Mouse (Mus musculus) ovary, postnatal 10 days (tissue): ENCODE data around the gene Cdk12.
"Not testable (repeated sequence)": the region's sequence is repeated elsewhere in the genome, so short reads cannot be mapped to it uniquely, and the experiment has no call there.

Experiments
- DNase-seq: peaks from one replicate; pipeline ENCODE4 v3.0.0; 2022; ENCODE audit warnings: low spot score

Gene Cdk12

DNA sequence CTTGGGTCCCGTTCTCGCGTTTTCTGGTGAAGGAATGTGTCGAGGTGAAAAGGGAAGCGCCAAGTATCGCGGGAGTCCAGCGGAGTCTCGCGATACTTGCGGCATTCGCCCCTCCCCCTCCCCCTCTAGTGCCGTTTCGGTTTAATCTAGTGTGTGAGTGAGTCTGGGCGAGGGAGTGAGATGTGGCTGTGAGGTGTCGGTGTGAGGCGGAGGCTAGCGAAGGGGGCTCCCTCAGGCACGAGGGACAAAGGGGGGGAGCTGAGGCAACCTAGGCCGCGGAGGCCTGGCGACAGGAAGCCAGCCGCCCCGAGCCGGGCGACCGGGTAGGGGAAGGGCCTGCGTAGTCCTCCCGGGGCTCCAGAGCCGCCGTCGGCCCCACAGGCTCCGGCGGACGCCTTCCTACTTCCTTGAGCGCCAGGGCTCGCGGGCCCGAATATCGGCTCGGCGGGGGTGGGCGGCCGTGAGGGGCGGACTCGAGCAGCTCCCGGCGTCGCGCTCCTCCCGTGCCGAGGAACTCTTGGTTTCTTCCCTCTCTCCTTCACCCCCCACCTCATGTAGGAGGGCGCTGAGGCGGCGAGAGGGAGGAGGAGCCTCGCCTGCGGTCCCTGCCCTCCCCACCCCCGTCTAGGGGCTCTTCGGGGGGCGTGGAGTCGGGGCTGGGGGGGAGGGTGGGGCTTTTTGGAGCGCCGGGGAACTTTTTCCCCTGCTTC, at the start of gene Cdk12:
Gene Cdk12, plus strand, starts transcription at position 419 of the 710 bp plus-strand sequence.
- DNase-seq, result peak; percentile 84

DNA sequence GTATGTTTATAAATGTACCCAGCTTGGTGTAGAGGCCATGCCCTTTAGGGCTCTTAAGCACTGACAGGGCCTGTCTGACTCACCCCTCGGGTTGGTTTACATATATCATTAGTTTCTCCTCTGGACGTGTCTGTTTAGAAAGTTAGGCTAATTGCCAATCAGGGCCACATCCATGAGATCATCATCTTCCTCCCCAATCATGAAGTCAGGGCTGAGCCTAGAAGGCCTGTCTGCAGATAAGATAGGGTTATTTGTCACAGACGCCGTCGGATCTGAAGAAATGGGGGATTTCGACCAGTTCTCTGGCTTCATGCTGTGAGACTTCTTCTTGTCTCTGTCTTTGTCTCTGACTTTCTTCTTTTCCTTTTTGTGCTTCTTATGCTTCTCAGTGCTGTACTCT, 47.8 kb upstream of the Cdk12 start:
- DNase-seq, result no peak

DNA sequence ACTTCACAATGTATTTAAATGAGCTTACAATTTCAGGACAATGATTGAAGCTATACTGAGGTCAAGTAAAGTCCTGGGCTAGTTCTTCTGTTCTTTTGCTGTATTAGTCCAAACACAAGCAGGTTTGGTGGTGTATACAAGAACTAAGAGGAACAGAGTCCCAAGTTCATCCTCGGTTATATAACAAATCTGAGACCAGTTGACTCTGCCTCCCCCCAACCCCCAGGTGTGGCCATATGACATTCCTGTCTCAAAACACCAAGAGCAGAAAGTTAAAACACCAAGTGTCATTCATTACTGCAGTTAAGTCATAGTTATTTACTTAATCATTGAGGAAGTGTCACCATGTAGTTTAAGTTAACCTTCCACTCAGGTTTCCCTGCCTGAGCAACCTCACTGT, 34.5 kb upstream of the Cdk12 start:
- DNase-seq, result no peak

DNA sequence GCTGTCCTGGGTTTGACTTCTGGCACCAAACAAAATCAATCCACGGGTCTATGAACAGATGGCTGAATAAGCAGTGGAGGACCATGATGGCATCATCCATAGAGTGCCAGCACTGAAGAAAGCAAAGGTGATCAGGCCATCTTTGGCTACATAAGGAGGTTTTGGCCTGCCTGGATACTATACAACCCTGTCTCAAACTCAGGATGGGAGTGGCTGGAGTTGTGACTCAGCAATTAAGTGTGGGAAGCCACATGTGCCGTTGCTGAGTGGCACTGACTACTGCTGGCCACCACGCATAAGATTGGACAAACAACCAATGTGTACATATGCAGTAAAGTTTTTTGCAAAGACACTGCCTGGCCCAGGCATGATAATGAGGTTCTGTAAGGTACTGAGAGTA, 20.7 kb upstream of the Cdk12 start:
- DNase-seq, result not testable (repeated sequence)

DNA sequence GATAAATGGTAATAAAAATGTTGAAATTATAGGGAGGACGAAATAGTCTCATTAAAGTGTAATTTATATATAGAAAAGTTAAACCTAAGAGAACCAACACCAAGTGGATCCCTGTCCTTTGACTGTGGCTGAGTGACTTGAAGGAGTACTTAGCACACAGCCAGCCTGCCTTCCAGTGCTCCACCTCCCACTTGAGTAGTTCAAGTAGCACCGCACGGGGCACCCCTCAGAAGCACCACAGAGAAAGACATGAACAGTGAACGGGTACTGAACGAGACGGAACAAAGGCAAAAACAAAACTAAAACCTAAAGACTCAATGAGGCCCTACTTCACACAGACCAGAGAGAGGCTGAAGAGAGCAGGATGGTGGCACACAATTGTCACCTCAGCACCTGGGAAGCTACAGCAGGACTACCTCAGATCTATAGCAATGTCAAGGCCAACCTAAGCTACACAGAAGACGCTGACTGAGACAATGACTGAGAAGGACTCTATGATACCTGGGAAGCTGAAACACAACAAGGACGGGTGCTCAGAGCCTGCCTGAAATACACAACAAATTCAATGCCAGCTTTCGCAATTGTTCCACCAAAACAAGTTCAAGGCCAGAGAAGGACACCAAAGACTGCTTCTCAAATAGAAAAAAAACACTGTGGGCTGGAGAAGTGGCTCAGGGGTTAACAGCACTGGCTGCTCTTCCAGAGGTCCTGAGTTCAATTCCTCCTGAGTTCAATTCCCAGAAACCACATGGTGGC, 15.0 kb upstream of the Cdk12 start:
- no peak for DNase-seq

DNA sequence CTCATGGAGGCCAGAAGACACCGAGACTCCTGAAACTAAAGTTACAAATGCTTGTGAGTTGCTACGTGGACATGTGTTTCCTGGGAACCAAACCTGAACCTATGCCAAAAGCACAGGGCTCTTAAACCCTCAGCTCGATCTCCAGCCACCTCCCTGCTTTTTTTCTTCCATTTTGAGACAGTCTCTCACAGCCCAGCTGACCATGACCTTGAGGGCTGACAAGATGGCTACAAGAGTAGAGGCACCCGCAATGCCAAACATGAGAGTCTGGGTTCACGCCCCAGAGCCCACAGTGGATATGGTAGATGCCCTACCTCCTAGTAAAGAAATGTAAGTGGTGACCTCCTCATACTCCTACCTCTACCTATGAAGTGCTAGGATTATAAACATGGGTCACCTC, 12.0 kb upstream of the Cdk12 start:
- DNase-seq, result no peak

DNA sequence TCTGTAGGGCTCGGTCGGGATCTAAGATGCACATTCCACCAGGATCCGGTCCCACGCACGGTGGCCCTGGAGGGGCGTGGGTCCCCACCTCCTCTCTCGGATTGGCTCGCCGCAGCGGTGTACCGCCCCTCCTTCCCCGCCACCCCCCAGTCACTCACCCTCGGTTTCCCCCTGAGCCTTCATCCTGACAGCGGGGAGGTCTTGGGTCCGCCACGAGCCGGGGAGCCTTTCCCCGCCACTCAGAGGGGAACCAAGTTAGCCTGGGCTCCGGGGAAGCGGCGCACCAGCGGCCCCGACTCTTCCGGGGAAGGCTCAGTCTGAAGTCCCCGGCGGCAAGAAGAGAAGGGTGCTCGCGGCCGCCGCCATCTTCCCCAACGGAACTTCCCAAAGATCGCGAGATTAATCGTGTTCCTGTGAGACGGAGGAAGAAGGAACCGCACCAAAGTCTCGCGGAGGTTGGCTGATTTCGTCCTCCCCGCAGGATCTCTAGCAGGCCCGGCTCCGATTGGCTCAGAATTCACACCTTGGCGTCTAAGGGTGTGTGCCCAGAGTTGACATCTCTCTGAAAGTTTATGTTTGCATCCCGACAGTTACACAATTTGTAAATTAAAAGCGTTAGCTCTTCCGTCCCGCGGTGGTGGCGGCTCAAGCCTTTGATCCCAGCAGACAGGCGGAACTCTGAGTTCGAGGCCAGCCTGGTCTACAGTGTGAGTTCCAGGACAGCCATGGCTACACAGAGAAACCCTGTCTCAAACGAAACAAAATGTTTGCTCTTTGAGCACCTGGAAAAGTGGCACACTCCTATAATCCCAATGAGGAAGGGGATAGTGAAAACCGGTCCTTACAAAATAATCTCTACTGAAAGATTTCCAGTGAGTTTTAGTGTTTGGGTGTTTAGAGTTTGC, 9.7 kb upstream of the Cdk12 start, which contains the start of gene Med1:
Gene Med1, minus strand, starts transcription at position 393 of the 905 bp plus-strand sequence.
- DNase-seq, result peak; percentile 64

DNA sequence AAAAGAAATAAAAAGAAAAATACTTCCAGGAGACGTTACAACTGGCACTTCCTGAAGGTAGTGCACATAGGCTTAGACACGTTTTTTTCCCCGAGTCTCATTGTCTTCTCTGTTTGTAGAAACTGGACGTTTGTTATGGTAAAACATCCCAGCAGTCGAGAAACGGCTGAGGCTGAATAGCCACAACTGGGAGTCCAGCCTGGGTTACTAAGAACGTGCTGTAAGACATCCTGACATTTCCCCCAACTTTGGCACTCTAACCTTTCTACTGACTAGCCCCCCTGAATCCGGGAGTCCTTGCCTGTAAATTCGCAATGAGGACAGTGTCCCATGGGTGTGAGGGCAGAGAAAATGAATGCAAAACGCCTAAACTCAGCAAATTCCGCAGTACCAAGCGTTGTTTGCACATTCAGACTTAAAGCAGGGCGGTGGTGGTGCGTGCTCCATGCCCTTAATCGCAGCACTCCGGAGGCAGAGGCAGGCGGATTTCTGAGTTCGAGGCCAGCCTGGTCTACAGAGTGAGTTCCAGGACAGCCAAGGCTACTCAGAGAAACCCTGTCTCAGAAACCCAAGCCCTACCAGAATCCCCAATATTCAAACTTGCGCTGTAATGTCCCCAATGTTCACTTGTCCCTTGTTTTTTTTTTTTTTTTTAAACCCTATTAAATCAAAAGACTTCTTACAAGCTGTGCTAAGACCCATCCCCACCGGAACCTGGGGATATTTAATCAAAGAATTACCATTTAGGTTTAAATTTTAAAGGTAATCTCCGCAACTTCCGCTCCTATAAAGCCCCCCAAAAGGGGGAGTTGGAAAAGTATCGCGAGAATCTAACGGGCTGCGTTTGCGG, 843 bp upstream of the Cdk12 start:
- DNase-seq, result peak; percentile 14

DNA sequence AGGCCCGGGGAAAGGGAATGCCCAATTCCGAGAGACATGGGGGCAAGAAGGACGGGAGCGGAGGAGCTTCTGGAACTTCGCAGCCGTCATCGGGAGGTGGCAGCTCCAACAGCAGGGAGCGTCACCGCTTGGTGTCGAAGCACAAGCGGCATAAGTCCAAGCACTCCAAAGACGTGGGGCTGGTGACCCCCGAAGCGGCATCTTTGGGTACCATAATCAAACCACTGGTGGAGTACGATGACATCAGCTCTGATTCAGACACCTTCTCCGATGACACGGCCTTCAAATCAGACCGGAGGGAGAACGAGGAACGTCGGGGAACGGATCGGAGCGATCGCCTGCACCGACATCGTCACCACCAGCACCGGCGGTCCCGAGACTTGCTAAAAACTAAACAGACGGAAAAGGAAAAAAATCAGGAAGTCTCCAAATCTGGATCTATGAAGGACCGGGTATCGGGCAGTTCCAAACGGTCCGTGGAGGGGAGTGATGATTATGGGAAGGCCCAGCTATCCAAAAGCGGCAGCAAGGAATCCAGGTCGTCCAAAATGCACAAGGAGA, 572 bp downstream of the Cdk12 start:
- DNase-seq, result no peak

DNA sequence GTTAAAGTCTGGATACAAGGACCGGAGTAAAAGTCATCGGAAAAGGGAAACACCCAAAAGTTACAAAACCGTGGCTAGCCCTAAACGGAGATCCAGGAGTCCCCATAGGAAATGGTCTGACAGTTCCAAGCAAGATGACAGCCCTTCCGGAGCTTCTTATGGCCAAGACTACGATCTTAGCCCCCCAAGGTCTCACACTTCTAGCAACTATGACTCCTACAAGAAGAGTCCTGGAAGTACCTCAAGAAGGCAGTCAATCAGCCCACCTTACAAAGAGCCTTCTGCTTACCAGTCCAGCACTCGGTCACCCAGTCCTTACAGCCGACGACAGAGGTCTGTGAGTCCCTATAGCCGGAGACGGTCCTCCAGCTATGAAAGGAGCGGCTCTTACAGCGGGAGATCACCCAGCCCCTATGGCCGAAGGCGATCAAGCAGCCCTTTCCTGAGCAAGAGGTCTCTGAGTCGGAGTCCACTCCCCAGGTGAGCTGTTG, 1.1 kb downstream of the Cdk12 start:
- peak; percentile 4 for DNase-seq

DNA sequence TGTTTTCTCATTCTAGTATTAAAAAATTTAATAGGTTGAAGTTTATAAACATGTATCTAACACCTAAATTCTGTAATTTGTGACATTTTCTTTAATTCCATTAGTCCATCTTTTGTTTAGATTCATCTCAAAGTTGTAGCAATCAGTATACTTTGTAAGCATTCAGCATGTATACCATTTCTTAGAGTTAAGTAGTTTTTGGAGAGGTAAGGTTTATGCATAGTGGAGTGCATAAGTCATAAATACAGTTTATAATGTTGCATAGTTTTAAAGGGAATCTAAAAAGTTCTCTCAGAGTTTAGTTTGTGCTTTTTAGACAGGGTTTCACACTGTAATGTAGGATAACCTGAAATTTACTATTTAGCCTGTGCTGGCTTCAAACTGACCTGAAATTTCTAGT, 2.6 kb downstream of the Cdk12 start:
- DNase-seq, result no peak

DNA sequence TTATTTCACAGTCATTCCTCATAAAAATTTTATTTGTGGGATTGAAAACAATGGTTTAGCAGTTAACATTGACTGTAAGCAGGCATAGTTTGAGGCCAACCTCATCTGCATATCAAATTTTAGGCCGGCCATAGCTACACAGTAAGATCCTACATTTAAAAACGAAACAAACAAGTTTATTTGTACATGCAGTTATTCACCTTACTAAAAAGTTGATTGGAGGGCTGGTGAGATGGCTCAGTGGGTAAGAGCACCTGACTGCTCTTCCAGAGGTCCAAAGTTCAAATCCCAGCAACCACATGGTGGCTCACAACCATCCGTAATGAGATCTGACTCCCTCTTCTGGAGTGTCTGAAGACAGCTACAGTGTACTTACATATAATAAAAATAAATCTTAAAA, 3.4 kb downstream of the Cdk12 start:
- DNase-seq, result not testable (repeated sequence)

DNA sequence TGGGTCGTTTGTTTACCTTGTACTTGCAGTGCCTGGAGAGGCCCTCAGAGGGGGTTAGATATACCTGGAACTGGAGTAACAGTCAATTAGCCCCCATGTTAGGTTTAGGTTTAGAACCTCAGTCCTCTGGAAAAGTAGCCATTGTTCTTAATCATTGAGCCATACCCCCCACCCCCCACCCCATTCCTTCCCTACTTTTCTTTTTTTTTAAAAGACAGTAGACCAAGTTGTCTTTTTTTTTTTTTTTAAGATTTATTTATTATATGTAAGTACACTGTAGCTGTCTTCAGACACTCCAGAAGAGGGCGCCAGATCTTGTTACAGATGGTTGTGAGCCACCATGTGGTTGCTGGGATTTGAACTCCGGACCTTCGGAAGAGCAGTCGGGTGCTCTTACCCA, 6.8 kb downstream of the Cdk12 start:
- DNase-seq, result not testable (repeated sequence)

DNA sequence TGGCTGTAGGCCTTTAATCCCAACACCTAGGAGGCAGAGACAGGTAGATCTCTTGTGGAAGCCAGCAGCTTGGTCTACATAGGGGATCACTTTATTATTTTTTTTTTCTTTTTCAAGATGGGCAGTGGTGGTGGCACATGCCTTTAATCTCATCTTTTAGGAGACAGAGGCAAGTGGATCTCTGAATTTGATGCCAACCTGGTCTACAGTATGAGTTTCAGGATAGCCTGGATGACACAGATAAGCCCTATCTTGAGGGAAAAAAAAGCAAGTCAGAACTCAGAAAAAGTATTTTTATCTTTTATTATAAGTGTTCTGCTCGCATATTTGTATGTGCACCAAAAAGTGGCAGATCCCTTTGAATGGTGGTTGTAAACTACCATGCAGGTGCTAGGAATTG, 10.5 kb downstream of the Cdk12 start:
- no peak for DNase-seq

DNA sequence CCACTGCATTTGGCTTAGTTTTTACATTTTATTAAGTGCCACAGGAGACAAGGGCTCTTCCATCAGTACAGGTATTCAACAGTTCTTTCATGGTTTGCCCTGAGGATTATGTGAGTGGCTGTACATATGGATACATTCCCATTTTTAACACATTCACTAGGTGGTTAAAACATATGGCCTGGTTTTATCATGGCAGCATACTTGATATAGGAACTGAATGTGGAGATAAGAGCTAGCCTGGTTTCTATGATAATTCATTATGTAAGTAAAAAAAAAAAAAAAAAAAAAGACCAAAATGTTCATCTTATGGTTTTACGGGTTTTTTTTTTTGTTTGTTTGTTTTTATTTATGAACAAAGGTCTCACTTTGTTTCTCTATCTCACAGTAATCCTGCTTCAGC, 23.5 kb downstream of the Cdk12 start:
- no peak for DNase-seq

DNA sequence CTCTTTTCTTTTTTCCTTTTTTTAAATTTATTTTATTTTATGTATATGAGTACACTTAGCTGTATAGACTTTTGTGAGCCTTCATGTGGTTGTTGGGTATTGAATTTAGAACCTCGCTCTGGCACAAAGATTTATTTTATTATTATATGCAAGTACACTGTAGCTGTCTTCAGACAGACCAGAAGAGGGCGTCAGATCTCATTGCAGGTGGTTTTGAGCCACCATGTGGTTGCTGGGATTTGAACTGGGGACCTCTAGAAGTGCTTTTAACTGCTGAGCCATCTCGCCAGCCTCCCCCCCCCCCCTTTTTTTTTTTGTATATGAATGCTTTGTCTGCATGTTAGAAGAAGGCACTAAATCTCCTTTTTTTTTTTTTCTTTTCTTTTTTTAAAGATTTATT, 35.6 kb downstream of the Cdk12 start:
- no peak for DNase-seq

DNA sequence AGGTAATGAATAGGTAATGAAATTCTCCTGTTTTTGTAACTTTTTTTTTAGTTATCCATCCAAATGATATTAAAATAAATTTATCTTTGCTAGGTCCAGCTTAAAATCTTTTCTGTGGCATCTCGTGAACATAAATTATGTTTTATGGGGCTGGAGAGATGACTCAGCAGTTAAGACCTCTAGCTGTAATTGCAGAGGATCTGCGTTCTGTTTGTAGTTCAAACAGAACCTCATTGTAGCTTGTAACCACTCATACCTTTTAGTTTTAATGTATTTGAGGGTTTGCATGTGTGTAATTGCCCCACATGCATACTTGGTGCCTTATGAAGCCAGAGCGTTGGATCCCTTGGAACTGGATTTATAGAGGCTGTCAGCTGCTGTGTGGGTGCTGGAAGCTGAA, 36.1 kb downstream of the Cdk12 start:
- no peak for DNase-seq

DNA sequence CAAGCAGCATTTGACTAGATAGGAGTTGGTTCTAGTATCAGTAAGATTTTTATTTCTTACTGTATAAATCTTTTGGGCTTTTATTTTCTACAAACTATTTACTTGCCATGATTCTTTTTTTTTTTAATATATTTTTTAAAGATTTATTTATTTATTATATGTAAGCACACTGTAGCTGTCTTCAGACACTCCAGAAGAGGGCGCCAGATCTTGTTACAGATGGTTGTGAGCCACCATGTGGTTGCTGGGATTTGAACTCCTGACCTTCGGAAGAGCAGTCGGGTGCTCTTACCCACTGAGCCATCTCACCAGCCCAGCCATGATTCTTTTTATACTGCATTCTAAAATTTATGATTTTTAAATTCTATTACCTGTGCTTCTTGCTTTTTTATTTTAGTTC, 40.1 kb downstream of the Cdk12 start:
- not testable (repeated sequence) for DNase-seq

DNA sequence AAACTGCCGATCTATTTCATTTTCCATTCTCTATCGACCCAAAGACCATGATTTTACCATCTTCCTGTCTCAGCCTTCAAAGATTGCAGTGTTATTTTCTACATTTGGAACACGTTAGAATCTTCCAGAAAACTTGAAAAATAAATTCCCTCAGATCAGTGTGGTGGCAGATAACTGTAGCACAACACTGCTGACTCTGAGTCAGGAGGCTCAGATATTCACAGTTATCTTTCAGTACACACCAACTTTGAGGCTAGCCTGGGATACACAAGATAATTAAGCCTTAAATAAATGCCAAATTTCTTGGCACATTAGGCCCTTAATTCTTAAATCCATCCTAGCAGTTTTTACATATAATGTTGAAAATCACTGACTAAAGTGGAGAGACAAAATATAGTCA, 41.6 kb downstream of the Cdk12 start:
- DNase-seq, result no peak

DNA sequence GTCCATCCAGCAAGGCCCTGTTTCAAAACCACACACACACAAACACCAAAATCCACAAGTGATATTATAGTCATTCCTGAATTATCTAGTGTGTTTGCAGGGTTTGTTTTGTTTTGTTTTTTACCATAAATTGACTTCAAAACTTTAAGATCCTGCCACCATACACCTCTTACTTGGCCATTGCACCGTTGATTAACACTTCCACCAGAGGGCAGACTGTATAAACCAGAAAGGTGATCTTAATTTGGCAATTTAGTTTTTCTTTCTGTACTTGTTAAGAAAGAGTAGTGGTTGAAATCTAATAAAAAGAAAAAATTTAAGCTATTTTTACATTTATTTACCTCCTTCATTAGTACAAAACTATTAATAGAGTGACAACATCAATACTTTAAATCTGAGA, 44.5 kb downstream of the Cdk12 start:
- no peak for DNase-seq

DNA sequence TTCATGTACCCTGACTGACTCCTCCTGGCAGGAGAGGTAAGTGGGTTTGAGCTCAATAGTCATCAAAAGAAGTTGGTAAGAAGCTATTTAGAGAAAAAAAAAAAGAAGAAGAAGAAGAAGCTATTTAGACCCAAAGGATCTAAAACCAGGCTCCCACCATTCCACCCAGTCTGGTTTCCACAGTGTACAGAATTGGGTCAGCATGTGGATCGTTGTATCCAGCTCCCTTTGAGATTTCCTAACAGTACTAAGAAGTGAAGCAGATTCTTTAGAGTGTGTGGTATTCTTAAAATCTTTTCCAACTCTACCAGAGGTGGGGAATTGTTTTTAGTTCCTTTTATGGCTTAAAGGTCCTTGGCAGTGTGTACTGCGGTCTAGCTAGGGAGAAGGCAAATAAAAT, 50.9 kb downstream of the Cdk12 start:
- no peak for DNase-seq
